Mouse (Mus musculus): ENCODE results near the gene Thsd4.

DNA sequence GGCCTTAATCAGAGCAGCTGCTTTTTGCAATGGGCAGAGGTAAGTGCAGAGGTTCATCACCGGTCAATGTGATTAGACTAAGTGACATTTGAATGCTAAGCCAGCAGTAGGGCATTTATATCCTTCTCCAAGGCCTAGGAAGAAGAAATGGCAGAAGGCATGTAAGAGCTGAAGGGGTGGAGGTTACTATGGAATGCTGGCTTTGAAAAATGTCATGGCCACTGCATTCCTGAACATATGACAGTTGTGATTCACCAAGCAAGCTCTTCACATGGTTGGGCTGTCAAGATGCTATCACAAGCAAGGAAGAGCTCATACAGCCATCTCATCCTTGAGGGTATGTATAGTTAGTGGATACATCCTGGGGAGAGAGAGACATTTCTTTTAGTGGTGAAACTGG lies 313.0 kb downstream of the Thsd4 start:
- TF ChIP-seq MYOD1 (IDR thresholded peaks at IDR 0.05; ENCODE audit: control insufficient read depth in 1 of 3, insufficient read length in 2 of 3, low read depth in 2 of 3), result no peak
- no peak for TF ChIP-seq POLR2A (IDR thresholded peaks at IDR 0.05; ENCODE audit: insufficient read length, low read depth)
- no peak for TF ChIP-seq MYOG (IDR thresholded peaks at IDR 0.05; ENCODE audit: control insufficient read depth in 1 of 3, insufficient read depth in 1 of 3, insufficient read length in 2 of 3, low read depth in 2 of 3)

Data from myocyte (in vitro differentiated cells).